Mouse (Mus musculus): ENCODE data around the gene Ttc39b. TPM values are rescaled to one million over a fixed set of nuclear protein-coding genes. Genes with fewer than 3 reads are reported as not detected.

Ttc39b gene
- polyA plus RNA-seq, 1 experiment from 2014 or later = 5.6 TPM

Other genes with a start within 250 kb of the Ttc39b start
- 39.0 and 40.4 TPM in 2 replicates for gene Snapc3, start 93.5 kb upstream of the Ttc39b start, polyA plus RNA-seq (2015; fragmentation: Nextera tagmentation; extraction: Ambion mirVana)
- gene Psip1, start 162.2 kb upstream of the Ttc39b start, polyA plus RNA-seq (2015; fragmentation: Nextera tagmentation; extraction: Ambion mirVana) = 73.9 and 96.7 TPM in 2 replicates
- gene Ccdc171, start 201.3 kb upstream of the Ttc39b start, polyA plus RNA-seq (2015; fragmentation: Nextera tagmentation; extraction: Ambion mirVana) = 3.4 and 4.0 TPM in 2 replicates

All from limb, embryonic 15.5 days (tissue).